Mouse (Mus musculus): ENCODE data around the gene Adamts7.

Gene Adamts7

DNA sequence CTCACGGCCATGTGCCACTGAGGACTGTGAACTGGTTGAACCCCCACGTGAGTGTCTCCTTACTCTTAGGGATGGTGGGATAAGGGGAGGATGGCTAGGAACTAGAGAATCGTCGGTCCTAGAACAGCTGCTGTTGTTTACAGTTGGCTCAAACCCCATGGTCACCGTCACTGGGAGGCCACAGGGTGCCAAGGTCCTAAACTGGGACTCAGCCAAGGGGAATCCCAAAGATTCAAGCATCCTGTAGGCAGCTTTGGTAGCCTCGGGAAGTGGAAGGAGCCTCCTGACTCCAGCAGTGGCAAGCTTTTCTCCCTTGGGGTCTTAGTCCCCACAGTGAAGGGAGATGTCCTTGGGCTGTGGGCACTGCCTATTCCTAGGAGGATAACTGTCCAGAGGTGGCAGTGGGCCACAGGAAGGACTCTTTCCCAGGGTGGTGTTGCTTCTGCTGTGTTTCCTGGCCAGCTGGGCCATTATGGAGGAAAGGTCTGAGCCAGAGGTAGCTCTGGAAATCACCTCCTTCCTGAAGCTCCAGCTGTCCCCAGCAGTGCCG, 34.3 kb downstream of the Adamts7 start:
- in situ Hi-C loops (cut with MboI), result no loop called here

DNA sequence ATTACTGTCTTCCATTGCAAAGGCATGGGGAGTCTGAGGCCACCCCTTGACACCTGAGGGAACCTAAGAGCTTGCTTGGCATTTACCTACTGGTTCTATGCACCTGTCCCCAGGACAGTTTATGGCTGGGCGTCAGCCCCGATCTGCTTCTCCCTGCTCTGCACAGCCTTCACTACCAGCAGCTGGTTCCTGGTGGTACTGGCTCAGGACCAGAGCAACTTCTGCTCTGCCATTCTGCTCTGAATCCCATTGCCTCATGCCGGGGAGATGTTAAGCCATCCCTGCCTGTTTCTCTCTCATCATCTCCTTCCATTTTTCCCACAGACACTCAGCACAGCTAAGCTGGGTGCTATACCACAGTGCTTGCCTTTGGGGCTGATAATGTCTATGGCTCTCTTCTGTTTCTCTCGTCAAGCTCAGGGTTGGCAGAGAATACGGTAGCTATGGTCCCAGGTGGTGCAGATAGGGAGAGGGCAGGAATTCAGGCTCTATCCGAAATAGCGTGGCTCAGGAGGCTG, 35.1 kb downstream of the Adamts7 start:
- in situ Hi-C loops (cut with MboI), result no loop called here

DNA sequence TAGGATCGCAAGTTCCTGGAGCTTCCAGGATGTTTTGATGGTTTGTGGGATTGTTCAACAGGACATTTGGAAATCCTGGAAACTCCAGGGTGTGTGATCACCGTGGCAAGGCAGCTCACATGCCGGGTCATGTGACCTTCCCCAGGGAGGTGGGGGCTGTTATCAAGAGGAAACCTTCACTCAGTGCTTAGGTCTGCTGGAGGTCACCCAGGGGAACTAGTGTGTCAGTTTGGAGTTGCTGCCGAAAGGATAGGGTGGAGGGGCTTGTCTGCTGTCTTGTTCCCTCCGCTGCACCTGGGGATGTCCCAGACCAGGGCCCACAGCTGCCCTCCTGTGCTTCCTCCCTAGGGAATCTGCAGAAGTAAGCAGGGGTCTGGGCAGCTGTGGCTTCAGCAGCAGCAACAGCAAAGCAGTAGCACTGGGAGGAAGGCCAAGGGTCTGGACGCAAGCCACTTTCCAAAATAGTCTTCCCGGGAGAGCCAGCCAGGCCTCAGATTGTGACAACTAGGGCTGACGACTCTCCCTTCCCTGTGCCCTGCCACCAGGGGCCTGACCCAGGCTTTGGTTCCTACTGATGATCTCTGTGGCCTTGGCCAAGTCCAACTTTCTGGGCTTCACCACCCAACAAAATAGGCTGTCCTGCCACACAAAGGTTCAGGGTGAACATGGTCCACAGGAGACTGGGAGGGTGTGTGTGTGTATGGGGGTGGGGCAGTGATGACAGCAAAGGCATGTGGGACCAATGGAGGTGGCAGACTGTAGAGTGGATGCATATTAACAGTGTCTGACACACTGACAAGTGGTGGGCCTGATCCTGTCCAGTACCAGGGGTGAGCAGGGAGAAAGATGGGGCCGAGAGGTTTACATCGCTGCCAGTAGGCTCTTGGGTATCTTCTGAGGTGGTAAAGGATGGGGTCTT, 35.9 kb downstream of the Adamts7 start:
- in situ Hi-C loops (cut with MboI), result no loop called here

- in situ Hi-C loops (cut with MboI), result loop anchor here (25.0 kb wide), 1 partner anchor 238 kb away; no protein-coding TSS in a partner anchor
Measured at GRCm38 (mm10) chr9:90199611-90200010, 36.7 kb downstream of the Adamts7 start.

- in situ Hi-C loops (cut with MboI), result loop anchor here (25.0 kb wide), 1 partner anchor 237 kb away; no protein-coding TSS in a partner anchor
Measured at GRCm38 (mm10) chr9:90200501-90200900, 37.6 kb downstream of the Adamts7 start.

- in situ Hi-C loops (cut with MboI), result loop anchor here (25.0 kb wide), 1 partner anchor 236 kb away; no protein-coding TSS in a partner anchor
Measured at GRCm38 (mm10) chr9:90201096-90201495, 38.2 kb downstream of the Adamts7 start.

DNA sequence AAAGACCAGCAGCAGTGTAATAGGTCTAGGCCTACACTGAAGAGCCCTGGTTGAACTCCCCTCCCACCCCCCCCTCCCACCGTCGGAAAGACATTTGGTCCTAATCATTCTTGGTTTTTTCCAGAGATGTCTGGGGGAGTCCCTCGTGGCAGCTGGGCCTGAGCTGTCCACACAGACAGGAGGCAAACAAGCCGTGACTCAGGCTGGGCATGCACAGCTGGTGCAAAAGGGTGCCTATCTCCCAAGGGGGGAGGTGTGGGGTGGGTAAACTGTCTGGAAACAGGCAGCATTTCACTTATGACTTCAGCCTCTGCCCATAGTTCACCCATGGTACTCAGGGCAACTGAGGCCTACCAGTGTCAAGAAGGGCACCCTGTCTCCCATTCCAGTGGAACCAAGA, 38.7 kb downstream of the Adamts7 start:
- in situ Hi-C loops (cut with MboI), result loop anchor here (25.0 kb wide), 1 partner anchor 236 kb away; no protein-coding TSS in a partner anchor

DNA sequence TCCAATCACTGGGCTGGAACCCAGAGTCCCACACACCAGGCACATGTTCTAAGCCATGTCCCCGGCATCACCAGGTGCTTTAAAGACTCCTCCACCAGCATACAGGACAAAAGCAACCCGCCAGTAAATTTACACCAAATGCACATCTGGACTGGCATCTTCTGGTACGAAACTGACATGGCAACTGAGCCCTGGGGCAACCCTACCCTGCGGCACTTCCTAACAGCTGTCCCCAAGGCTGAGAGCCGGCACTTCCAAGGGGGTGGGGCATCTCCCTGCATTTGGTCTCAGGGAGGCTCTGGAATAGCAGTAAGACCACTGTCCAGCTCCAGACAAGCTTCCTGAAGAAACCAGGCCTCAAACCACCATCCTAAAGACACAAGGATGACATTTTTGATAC, 40.4 kb downstream of the Adamts7 start:
- in situ Hi-C loops (cut with MboI), result loop anchor here (25.0 kb wide), 1 partner anchor 234 kb away; no protein-coding TSS in a partner anchor

- in situ Hi-C loops (cut with MboI), result loop anchor here (25.0 kb wide), 1 partner anchor 233 kb away; no protein-coding TSS in a partner anchor
Measured at GRCm38 (mm10) chr9:90204396-90204915, 41.6 kb downstream of the Adamts7 start.

DNA sequence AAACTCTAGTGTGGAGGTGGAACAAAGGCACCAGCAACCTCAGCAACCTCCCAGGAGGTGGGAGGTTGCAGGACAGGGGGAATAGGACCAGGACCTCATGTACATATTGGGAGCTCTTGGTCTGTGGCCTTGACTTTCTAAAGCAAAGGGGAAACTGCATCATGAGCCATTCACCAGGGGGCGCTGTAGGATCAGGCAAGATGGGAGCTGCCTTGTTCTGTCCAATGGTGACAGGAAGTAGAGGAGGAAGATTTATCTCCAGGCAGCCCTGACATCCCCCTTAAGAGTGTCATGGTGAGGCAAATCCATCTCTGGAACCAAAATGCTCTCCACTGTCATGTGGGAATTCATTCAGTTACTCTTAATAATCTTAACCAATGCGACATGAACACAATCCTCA, 43.6 kb downstream of the Adamts7 start:
- in situ Hi-C loops (cut with MboI), result loop anchor here (25.0 kb wide), 1 partner anchor 231 kb away; no protein-coding TSS in a partner anchor

DNA sequence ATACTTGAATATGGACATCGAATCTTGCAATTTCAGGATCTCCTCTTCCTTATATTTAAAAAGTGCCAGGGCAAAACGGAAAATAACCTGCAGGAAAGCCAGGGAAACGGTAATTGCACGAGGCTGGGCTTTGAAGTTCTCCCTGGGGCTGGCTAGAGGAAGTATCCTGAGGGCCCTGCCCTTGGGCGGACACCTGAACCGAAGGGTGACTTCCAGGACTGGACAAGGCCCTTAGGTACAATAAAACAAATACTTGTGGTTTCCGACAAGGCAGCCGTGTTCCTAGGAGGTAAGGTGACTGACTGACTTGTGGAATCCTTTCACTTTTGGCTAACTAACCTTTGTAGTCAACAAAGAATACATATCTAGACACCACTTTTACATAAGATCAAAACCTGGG, 44.9 kb downstream of the Adamts7 start:
- in situ Hi-C loops (cut with MboI), result loop anchor here (25.0 kb wide), 1 partner anchor 229 kb away; no protein-coding TSS in a partner anchor

DNA sequence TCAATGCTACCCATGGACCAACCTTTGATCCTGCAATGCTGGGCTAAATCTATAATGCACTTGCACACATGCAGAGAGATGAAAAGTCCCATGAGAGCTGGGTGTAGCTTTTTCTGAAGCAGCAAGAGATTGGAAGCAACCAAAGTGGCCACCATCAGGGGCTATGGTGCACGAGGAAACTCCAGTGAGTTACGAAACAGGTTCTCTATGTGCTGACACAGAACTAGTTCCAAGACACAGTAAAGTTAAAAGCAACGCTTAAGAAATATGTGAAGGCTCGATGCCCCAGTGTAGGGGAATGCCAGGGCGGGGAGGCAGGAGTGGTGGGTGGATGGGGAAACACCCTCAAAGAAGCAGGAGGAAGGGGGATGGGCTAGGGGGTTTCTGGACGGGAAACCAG, 45.8 kb downstream of the Adamts7 start:
- in situ Hi-C loops (cut with MboI), result loop anchor here (25.0 kb wide), 1 partner anchor 229 kb away; no protein-coding TSS in a partner anchor

GRCm38 (mm10) chr9:90213127-90213526, 50.3 kb downstream of the Adamts7 start:
- in situ Hi-C loops (cut with MboI), result loop anchor here (25.0 kb wide), 1 partner anchor 224 kb away; no protein-coding TSS in a partner anchor

DNA sequence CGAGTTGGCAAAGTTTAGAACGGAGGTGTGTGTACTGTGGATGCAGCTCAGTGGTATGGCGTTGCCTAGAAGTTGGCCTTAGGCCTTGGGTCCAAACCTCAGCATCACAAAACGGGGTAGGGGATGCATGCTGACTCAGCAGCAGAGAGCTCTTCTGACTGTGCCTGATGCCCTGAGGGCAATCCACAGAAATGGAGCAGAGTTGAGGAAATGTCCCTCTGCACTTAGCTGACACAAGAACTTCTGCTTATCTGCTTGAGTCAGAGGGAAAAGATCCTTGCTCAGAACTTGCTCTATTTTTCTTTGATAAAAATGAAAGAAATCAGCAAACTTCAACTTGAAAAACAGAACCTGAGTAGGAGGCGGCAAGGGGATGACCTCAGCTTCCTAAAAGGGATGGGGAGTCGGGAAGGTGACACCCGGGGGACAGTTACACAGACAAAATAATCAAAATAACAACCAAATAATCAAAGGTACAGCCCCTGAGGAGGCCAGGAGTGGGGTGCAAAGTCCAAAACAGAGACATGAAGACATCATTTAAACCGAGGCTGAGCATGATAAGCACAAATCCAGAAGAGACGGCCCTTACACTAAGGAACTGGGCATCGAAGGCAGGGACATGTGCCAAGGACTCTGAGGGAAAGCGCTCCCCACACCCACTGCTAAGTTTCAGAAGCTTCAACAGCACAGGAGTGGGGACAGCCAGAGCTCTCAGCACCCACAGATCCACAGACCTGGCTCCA, 53.6 kb downstream of the Adamts7 start:
- in situ Hi-C loops (cut with MboI), result loop anchor here (25.0 kb wide), 1 partner anchor 221 kb away; no protein-coding TSS in a partner anchor

GRCm38 (mm10) chr9:90217501-90217900, 54.6 kb downstream of the Adamts7 start:
- in situ Hi-C loops (cut with MboI), result loop anchor here (25.0 kb wide), 1 partner anchor 220 kb away; no protein-coding TSS in a partner anchor

DNA sequence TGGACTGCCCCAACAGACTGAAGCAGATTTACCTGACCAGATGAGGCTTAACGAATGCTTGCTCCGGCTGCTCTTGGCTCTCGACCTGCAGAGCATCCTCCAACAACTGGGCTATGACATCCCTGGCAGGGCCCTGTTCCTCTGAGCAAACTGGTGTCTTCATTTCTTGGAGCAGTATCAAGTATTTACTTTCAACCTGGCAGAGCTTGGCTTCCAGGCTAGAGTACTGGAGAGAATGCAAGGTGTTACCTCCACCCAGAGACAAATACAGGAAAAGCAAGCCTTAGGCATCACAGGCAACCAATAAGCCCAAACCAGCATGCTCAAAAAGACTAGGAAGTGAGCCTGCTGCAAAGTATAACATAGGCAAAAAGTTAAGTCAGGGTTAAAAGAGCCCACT, 59.4 kb downstream of the Adamts7 start:
- in situ Hi-C loops (cut with MboI), result loop anchor here (25.0 kb wide), 1 partner anchor 215 kb away; no protein-coding TSS in a partner anchor

GRCm38 (mm10) chr9:90226081-90226741, 63.3 kb downstream of the Adamts7 start:
- in situ Hi-C loops (cut with MboI), result no loop called here

DNA sequence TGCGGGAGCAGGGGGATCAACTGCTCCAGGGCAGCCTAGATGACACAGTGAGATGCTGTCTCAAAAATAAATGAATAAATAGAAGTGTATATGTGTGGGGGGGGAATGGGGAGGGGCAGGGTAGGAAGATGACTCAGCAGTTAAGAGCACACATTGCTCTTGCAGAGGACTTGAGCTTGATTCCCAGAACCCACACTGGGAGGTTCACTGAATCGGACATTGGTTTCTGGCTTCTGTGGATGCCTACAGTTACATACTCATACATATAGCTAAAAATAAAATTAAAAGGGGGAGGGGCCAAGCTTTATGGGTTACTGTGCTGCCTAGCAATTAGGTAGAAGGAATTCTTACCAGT, 63.9 kb downstream of the Adamts7 start:
- in situ Hi-C loops (cut with MboI), result no loop called here

- in situ Hi-C loops (cut with MboI), result no loop called here
Measured at GRCm38 (mm10) chr9:90227171-90227570, 64.3 kb downstream of the Adamts7 start.

DNA sequence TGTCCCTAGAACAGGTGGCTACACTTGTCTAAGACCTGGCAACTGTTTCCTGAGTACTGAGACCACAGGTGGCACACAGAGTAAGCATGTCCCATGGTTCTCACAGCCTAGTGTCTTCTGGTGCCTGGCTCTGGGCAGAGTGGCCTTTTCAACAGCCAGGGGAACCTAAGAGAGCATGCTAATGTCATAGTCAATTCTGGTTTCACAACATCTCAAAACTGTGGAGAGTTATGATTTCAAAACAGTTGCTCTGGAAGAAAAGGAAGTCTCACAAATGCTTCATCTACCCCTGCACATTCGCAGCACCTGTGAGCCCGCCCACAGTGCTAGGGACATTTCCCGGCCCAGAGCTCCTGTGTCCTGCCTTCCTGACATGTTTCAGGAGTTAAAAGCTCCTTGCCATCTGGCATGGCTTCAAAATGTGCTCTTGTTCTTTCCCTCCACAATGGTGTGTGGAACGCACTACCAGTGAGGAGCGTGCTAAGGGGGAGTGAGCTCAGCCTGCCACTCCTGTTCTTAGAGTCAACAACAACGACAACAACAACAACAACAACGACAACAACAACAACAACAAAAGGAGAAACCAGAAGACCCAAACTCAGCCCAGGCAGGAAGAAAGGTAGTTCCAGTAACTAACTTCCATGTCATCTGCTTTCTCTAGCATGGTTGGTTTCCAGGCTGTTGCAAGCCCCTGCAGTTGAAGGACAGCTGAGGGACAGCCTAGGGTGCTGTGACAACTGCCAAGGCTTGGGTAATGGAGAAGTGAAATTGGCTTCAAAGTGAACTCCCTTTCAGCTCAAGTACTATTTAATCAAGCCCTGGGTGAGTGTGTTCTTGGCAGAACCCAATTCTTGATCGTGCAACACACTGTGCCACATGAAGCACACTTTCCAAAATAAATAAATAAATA, 70.2 kb downstream of the Adamts7 start:
- in situ Hi-C loops (cut with MboI), result no loop called here

All from mature B cell (primary cell).